Mouse (Mus musculus): Measurements from ENCODE around the gene Ins2. TPM values are rescaled to one million over a fixed set of nuclear protein-coding genes. Genes with fewer than 3 reads are reported as not detected.

Ins2 gene
- polyA plus RNA-seq, 1 experiment from 2014 or later = 1.7 TPM

- no peak for ATAC-seq (ENCODE audit: low FRiP score, low TSS enrichment)
- TF ChIP-seq EP300 (optimal IDR thresholded peaks at IDR 0.05) = no peak
- no peak for TF ChIP-seq CTCF (IDR thresholded peaks at IDR 0.05; ENCODE audit: low read depth)
- no peak overlapping the region for H3K4me2 ChIP-seq (replicated peaks; ENCODE audit: low read depth)
- no peaks in the 10 kb centered on the region for H3K36me3 ChIP-seq (ENCODE audit: control insufficient read depth, insufficient read depth, low read length)
- no peak overlapping the region for H3K4me3 ChIP-seq (ENCODE audit: low read depth, low read length)
- H3K9ac ChIP-seq (ENCODE audit: low read length) = no peak overlapping the region
- peaks cover 17% of the 10 kb centered on the region for H3K27me3 ChIP-seq (ENCODE audit: control insufficient read depth, insufficient read depth, low read length)
- no peak for DNase-seq (ENCODE audit: low spot score)
- H3K9me3 ChIP-seq (ENCODE audit: control insufficient read depth, low read length) = no peaks in the 10 kb centered on the region
- H3K4me1 ChIP-seq (replicated peaks; ENCODE audit: control insufficient read depth, insufficient read depth) = no peaks in the 10 kb centered on the region
- H3K27ac ChIP-seq (replicated peaks) = no peak overlapping the region
These were observed 81.4 kb downstream of the Ins2 start for GRCm38 (mm10) chr7:142661811-142662210.

- TF ChIP-seq EP300 (optimal IDR thresholded peaks at IDR 0.05) = no peak
- no peak for TF ChIP-seq CTCF (IDR thresholded peaks at IDR 0.05; ENCODE audit: low read depth)
- H3K4me1 ChIP-seq (replicated peaks; ENCODE audit: control insufficient read depth, insufficient read depth) = no peaks in the 10 kb centered on the region
- no peaks in the 10 kb centered on the region for H3K36me3 ChIP-seq (ENCODE audit: control insufficient read depth, insufficient read depth, low read length)
- H3K4me3 ChIP-seq (ENCODE audit: low read depth, low read length) = peak overlapping the region; percentile 56
- peak overlapping the region; percentile 72 for H3K9ac ChIP-seq (ENCODE audit: low read length)
- WGBS = 9% methylated on average over 25 of the region's 25 CpGs
- ATAC-seq (ENCODE audit: low FRiP score, low TSS enrichment) (no peak), DNase-seq (ENCODE audit: low spot score) (no peak)
- H3K27me3 ChIP-seq (ENCODE audit: control insufficient read depth, insufficient read depth, low read length) = peaks cover 17% of the 10 kb centered on the region
- H3K4me2 ChIP-seq (replicated peaks; ENCODE audit: low read depth) = peak overlapping the region; percentile 68
- H3K9me3 ChIP-seq (ENCODE audit: control insufficient read depth, low read length) = no peaks in the 10 kb centered on the region
- peak overlapping the region; percentile 82 for H3K27ac ChIP-seq (replicated peaks)
These were observed 82.1 kb downstream of the Ins2 start for GRCm38 (mm10) chr7:142661046-142661445.

- no peaks in the 10 kb centered on the region for H3K4me1 ChIP-seq (replicated peaks; ENCODE audit: control insufficient read depth, insufficient read depth)
- peak overlapping the region; percentile 56 for H3K4me3 ChIP-seq (ENCODE audit: low read depth, low read length)
- no peak for ATAC-seq (ENCODE audit: low FRiP score, low TSS enrichment)
- no peak for TF ChIP-seq EP300 (optimal IDR thresholded peaks at IDR 0.05)
- TF ChIP-seq CTCF (IDR thresholded peaks at IDR 0.05; ENCODE audit: low read depth) = no peak
- H3K4me2 ChIP-seq (replicated peaks; ENCODE audit: low read depth) = peak overlapping the region; percentile 68
- H3K27me3 ChIP-seq (ENCODE audit: control insufficient read depth, insufficient read depth, low read length) = peaks cover 15% of the 10 kb centered on the region
- H3K9ac ChIP-seq (ENCODE audit: low read length) = peak overlapping the region; percentile 72
- peak overlapping the region; percentile 82 for H3K27ac ChIP-seq (replicated peaks)
- no peaks in the 10 kb centered on the region for H3K36me3 ChIP-seq (ENCODE audit: control insufficient read depth, insufficient read depth, low read length)
- WGBS = 1% methylated on average over 29 of the region's 29 CpGs
- no peaks in the 10 kb centered on the region for H3K9me3 ChIP-seq (ENCODE audit: control insufficient read depth, low read length)
- DNase-seq (ENCODE audit: low spot score) = peak; percentile 69
These were observed 82.6 kb downstream of the Ins2 start for GRCm38 (mm10) chr7:142660651-142660945.

GRCm38 (mm10) chr7:142659767-142660650 lies 83.2 kb downstream of the Ins2 start:
- ATAC-seq (ENCODE audit: low FRiP score, low TSS enrichment) = no peak

GRCm38 (mm10) chr7:142659181-142659681 lies 84.0 kb downstream of the Ins2 start:
- peak; percentile 74 for DNase-seq (ENCODE audit: low spot score)
- peak overlapping the region; percentile 56 for H3K4me3 ChIP-seq (ENCODE audit: low read depth, low read length)
- TF ChIP-seq EP300 (optimal IDR thresholded peaks at IDR 0.05) = no peak
- TF ChIP-seq CTCF (IDR thresholded peaks at IDR 0.05; ENCODE audit: low read depth) = peak; percentile 48
- peaks cover 4% of the 10 kb centered on the region for H3K27me3 ChIP-seq (ENCODE audit: control insufficient read depth, insufficient read depth, low read length)
- H3K9me3 ChIP-seq (ENCODE audit: control insufficient read depth, low read length) = no peaks in the 10 kb centered on the region
- 0% methylated on average over 20 of the region's 70 CpGs for WGBS
- peak overlapping the region; percentile 68 for H3K4me2 ChIP-seq (replicated peaks; ENCODE audit: low read depth)
- ATAC-seq (ENCODE audit: low FRiP score, low TSS enrichment) = peak; percentile 65
- H3K36me3 ChIP-seq (ENCODE audit: control insufficient read depth, insufficient read depth, low read length) = no peaks in the 10 kb centered on the region
- peak overlapping the region; percentile 82 for H3K27ac ChIP-seq (replicated peaks)
- no peaks in the 10 kb centered on the region for H3K4me1 ChIP-seq (replicated peaks; ENCODE audit: control insufficient read depth, insufficient read depth)
- peak overlapping the region; percentile 72 for H3K9ac ChIP-seq (ENCODE audit: low read length)

More at GRCm38 (mm10) chr7:142659767-142660650, 83.2 kb downstream of the Ins2 start:
- Histone ChIP-seq H3K27ac (replicated peaks) (peak overlapping the region; percentile 82), H3K36me3 (ENCODE audit: control insufficient read depth, insufficient read depth, low read length) (no peaks in the 10 kb centered on the region), H3K9me3 (ENCODE audit: control insufficient read depth, low read length) (no peaks in the 10 kb centered on the region), H3K4me3 (ENCODE audit: low read depth, low read length) (peak overlapping the region; percentile 56), H3K4me2 (replicated peaks; ENCODE audit: low read depth) (peak overlapping the region; percentile 68), H3K4me1 (replicated peaks; ENCODE audit: control insufficient read depth, insufficient read depth) (no peaks in the 10 kb centered on the region), H3K27me3 (ENCODE audit: control insufficient read depth, insufficient read depth, low read length) (peaks cover 10% of the 10 kb centered on the region), H3K9ac (ENCODE audit: low read length) (peak overlapping the region; percentile 72)
- TF ChIP-seq EP300 (optimal IDR thresholded peaks at IDR 0.05) (no peak), CTCF (IDR thresholded peaks at IDR 0.05; ENCODE audit: low read depth) (no peak)
- DNase-seq (ENCODE audit: low spot score) = peak; percentile 37
- under 1% methylated on average over 42 of the region's 43 CpGs for WGBS

- Histone ChIP-seq H3K36me3 (ENCODE audit: control insufficient read depth, insufficient read depth, low read length) (0 out of 2 replicates have a peak, but pooled peaks cover 3% of the 10 kb centered on the region), H3K4me1 (replicated peaks; ENCODE audit: control insufficient read depth, insufficient read depth) (no peaks in the 10 kb centered on the region)
- peak; percentile 42 for DNase-seq (ENCODE audit: low spot score)
These were observed 84.5 kb downstream of the Ins2 start for GRCm38 (mm10) chr7:142658681-142659180.

More at GRCm38 (mm10) chr7:142658681-142659180, 84.5 kb downstream of the Ins2 start:
- Histone ChIP-seq H3K4me3 (ENCODE audit: low read depth, low read length) (peak overlapping the region; percentile 56), H3K9me3 (ENCODE audit: control insufficient read depth, low read length) (no peaks in the 10 kb centered on the region), H3K27ac (replicated peaks) (peak overlapping the region; percentile 82), H3K27me3 (ENCODE audit: control insufficient read depth, insufficient read depth, low read length) (peaks cover 4% of the 10 kb centered on the region), H3K9ac (ENCODE audit: low read length) (peak overlapping the region; percentile 72), H3K4me2 (replicated peaks; ENCODE audit: low read depth) (peak overlapping the region; percentile 68)
- no peak for TF ChIP-seq CTCF (IDR thresholded peaks at IDR 0.05; ENCODE audit: low read depth)
- TF ChIP-seq EP300 (optimal IDR thresholded peaks at IDR 0.05) = no peak
- peak; percentile 4; the same call in 1 of the 2 replicates for ATAC-seq (ENCODE audit: low FRiP score, low TSS enrichment)
- WGBS = 1% methylated on average over 27 of the region's 40 CpGs

Measured in stomach, postnatal 0 days (tissue).